Mouse (Mus musculus): ENCODE data around the gene A930009A15Rik.

A930009A15Rik gene

DNA sequence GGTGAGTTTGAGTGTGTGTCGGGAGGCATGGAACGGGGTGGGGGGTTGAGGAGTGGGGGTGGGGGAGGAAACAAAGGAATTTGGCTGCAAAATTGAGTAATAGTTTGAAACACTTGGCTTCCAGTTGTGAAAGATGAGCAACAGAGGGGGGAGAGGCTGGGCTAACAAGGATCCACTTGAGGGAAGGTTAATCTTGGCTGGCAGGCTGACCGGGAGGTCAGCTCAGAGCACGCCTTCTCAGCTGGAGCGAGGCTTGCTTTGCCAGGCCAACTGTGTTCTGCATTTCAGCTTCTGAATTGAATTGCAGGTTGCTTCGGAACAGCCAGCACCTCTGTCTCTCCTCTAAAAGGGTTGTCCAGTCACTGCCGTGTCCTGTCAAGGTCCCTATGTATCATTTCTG, 9.7 kb downstream of the A930009A15Rik start:
- no peak for DNase-seq (ENCODE audit: low read depth, low spot score)

DNA sequence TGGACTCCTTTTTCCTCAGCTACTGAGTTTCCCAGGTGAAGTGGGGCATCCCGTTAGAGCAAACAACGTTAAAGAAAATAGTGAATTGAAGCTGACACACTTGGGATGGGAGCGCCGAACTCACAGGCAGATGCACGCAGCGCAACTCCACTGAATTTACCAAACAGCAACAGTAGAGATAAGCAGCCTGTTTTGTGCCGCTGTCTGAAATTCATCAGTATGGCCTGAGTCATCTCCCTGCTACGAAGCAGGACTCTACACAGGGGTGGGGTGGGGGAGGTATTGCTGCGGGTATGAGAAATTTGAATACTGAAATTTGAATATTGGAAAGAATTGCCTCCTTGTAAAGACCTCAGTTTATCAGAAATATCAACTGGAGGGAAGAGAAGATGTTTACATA, 12.2 kb downstream of the A930009A15Rik start:
- DNase-seq (ENCODE audit: low read depth, low spot score), result no peak

DNA sequence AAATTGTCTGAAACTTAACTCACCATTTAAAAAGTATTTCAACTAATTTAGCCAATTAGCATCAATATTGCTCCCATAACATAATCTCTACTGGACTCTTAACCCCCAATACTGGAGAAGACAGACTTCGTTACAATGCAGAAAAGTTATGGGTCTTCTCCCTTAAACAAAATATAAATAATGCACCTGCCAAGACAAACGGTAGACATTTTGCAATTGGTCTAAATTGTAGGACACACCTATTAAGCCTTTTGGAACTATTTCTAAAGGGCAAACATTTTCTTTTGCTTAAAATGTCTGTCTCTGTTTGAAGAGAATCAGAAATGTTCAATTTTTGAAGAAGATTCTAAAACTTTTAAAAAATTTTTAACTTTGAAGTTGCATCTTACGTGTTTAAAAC, 13.3 kb downstream of the A930009A15Rik start:
- DNase-seq (ENCODE audit: low read depth, low spot score), result no peak

DNA sequence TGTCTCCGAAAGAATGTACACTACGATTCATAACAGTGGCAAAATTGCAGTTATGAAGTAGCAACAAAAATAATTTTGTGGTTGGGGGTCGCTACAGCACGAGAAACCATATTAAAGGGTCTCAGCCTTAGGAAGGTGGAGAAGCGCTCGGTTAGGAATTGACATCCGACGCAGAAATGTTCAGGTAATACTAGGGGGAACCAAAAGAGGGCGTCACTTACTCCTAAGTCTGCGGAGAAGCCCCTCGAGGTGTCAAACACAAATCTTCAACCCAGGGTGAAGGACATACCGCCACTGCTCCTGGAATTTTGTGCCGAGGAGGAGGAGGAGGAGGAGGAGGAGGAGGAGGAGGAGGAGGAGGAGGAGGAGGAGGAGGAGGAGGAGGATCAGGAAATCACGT, 14.9 kb downstream of the A930009A15Rik start:
- DNase-seq (ENCODE audit: low read depth, low spot score), result no peak

DNA sequence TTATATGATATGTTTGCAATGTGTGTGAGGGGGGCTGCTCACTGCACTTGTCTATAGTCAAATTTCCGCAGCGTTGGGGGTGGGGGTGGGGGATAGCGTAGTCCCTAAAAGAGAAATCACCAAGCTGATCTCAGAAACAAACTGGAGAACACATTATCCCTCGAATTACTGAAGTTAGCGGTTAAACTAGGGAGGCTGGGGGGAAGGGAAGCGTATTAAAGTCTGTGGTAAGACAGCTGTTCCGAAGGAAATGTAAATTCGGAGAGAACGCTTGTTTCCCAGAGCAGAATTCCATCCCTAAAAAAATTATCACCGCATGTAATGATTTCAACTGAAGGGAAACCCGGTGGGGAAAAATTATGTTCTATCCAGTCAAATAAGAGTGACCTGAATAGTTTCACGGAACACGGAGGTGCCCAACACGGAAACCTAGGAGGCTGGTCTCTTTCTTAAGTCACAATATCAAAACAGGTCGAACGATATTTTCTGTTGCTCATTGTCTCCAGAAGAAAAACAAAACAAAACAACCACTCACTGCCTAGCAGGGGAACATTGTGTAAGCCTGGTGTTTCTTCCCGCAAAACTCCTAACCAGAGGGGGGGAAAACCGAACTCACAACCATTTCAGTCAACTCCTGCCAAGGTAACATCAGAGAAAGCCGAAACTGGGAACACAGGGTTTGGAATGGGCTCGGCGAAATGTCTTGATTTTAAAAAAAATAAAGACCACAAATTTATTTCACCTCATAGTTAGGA, 15.9 kb downstream of the A930009A15Rik start:
- DNase-seq (ENCODE audit: low read depth, low spot score), result no peak

DNA sequence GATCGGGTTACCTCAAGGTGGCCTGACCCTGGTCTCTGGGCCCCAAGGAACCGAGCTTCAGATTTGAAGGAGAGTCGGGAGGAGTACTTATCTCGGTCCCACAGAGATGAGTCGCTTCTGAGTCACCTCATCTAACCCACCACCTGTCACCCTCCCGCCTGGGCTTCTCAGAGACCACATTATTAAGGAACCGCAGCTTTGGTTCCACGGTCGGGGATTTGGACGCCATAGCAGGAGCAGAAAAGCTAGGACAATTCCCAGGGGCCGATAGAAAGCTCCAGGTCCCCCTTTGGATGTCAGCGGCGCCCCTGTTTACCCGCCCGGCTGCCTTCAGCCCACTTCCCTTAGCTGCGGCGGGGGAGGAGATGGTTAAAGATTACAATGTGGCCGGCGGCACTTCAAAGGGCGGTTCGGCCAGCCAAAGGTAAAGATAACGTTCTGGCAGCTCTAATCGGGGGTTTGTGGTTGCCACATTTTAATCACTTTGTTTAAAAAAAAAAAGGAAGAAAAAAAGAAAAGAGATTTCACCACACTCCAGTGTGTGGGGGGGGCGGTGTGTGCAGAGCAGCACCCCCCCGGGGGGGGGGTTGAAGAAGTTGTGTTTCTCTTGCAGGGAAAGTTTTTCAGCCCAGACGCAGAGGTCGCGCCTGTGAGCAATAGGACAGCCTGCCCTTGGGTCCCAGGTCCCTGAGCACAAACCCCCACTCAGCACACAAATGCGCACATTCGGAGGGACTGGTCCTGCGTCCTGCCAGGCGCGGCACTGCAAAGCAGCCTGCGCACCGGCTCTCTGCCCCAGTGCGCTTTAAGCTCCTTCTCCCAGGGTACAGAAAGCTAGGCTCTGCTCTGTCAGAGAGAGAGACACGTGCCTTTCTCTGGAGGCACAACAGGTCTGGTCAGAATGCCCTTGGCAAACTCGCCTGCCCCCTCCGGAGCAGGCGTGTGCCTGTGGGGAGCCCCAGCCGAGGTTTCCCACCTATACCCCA, 16.8 kb downstream of the A930009A15Rik start:
- no peak for DNase-seq (ENCODE audit: low read depth, low spot score)

DNA sequence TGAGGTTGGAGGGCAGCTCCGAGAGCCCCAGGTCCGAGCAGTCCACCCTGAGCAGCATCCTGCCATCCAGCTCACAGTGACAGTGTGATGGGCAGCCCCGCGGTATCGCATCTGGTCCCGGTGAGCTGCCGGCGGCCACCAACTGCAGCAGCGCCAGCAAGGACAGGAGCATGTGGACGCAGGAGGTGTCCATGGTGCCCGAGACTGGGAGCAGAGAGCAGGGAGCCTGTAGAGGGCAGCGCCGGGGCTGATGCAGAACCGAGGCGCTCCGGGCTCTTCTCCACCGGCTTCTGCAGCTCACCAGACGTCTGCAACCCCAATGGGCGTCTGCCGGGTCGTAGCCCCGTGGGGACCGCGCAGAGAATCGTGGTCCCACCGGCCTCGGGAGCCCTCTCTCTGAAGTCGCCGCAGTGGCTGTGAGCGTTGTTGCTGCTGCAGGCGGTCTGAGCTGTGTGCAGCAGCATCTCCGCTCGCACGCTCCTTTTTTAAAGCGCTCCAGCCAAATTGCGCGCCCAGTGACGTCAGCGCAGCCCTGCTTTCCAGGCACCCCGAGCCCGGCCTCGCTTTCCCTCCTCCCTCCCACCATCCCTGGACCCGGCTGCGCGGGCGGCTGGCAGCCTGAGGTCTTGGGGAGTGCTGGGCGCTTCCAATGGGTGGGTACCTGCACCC, 17.6 kb downstream of the A930009A15Rik start, which contains the start of gene Lgr5:
Lgr5 (minus strand) TSS at position 480 of the 669 bp plus-strand sequence.
- DNase-seq (ENCODE audit: low read depth, low spot score), result peak; percentile 78

DNA sequence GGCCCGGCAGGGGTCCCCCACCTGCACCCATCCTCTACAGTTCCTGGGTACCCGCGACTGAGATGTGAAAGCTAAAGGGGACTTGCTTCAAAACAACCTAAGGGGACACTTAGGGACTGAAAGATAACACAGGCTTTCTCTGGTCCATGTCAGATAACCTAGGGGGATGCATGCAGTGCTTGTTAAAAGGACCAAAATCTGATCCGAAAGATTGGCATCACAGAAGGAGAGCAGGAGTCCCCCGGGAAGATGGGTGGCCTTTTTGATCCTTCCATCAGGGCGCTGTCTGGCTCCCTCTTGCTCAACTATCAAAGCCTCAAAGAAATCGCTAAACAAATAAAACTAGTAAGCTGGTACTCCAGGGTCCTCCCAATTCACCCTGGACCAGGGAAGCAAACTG, 18.2 kb downstream of the A930009A15Rik start:
- no peak for DNase-seq (ENCODE audit: low read depth, low spot score)

DNA sequence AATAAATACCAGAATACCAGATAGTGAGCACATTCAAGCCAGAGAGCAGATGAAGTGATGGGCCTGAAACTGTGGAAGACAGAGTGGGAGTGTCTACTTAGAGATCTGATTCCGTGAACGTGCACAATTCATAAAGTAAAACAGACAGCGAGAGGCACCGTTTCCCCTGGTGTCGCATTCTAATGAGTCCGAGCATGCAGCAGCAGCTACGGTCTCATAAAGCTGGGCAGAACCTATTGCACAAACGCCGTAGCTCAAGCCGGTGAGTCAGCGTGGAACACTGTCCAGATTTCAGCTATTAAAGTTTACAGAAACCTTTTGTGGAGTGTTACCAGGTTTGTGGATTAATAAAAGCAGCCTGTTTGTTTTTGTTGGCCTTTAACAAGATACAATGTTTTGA, 23.4 kb downstream of the A930009A15Rik start:
- DNase-seq (ENCODE audit: low read depth, low spot score), result no peak

DNA sequence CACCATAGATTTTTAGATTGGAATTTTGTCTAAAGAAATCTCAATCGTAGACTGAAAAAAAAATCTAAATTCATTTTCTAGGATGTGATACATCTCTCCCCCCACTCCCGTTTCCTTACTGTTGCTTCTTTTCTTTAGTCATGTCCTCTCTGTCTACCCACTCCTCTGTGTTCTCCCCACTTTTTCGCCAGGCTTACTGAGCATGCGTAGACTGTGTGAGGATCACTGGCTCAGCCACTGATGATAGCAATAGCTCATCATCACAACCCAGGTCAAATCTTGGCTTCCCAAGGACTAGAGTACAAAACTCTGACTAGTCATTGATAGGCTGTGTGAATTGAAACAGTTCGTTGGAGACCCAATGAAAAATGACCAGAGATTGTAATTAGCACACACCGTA, 23.9 kb downstream of the A930009A15Rik start:
- no peak for DNase-seq (ENCODE audit: low read depth, low spot score)

DNA sequence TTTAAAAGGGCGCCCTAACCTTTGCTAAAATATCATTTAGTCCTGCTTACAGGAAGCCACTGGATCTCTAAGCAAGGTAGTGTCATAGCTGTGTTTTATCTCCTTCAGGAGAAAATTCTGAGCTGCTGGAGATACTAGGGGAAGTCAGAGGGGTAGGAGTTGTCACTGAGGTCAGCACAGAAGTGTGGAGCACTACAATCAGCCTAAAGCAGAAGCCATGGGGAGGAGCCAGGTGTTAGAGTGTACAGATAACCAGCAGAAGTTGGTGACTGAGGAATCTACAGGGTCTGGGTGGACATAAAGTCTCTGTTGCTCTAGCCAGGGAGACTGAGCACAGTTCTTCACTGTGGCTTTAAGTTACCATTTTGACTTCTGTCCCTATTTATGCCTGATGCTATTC, 26.0 kb downstream of the A930009A15Rik start:
- DNase-seq (ENCODE audit: low read depth, low spot score), result no peak

DNA sequence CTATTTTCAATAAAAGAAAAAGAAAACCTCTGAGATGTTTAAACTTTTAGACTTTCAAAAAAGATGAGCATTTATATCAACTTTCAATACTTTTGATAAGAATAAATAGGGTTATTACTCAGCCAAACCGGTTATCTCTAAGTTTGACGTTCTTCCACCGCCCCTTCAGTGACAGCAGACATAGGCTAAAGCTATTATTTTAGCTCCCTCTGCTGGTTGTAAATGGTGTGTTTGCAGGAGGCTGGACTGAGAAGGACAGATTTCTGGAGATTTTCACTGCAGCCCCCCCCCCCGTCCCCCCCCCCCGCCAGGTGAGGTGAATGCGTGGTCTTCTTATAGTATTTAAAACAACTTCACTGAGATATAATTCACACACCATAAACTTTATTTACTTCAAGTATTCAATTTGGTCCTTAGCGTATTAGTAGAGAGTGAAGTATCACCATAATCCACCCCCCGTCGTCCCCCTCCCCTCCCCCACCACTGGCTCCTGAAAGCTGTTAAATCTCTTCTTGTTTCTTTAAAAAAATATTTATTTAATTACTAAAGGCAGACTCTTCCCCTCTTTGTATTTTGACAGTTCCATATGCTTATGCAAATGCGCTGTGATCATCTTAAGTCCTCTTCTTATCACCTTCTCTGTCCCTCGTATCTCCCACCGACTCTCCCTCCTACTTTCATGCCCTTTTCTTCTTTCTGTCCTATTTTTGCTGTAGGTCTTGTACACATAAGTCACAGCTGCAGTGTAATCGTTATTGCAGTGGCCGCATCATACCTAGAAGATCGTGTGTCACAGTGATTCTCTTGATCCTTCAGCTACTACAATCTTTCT, 47.9 kb downstream of the A930009A15Rik start:
- DNase-seq (ENCODE audit: low read depth, low spot score), result peak; percentile 69

DNA sequence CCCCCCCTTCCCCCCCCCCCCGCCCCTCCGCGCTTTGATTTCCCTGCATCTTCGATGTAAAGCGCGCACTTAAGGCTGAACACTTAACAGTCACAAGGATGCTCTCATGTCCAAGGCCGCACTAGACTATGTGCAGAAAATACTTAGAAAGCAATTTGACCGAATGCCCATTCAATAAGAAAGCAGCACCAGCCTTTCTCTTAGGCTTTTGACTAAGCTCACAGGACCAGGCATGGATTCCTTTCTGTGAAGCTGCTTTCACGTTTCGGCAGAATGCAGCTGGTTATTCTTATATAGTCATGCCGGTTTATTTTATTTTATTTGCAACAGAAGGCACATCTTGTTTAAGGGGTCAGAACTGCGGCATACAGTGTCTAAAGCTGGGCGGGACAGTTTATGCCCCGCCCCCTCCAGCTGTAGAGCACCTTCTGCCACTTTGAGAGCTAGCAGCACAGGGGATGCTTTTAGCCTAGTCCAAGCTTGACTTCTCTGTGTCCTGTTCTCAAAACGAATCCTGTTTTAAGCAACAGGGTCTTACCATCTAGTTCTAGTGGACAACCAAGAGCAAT, 48.6 kb downstream of the A930009A15Rik start:
- peak; percentile 16 for DNase-seq (ENCODE audit: low read depth, low spot score)

DNA sequence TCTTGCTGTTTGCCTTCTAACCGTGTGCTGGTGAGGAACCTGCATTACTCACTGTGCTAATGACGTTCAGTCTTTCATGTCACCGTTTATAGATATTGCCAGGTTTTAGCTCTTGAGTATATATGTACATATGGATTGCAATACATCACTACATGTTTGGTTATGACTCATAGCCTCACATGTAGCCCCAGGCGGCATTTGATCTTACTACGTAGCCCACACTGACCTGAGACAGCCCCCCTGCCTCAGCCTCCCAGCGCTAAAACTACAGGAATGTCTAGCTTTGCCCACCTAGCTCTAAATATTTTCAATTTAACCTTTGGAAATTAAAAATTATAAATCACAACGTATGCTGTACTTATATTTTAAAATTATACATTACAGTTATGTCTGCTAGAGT, 53.7 kb downstream of the A930009A15Rik start:
- no peak for DNase-seq (ENCODE audit: low read depth, low spot score)

DNA sequence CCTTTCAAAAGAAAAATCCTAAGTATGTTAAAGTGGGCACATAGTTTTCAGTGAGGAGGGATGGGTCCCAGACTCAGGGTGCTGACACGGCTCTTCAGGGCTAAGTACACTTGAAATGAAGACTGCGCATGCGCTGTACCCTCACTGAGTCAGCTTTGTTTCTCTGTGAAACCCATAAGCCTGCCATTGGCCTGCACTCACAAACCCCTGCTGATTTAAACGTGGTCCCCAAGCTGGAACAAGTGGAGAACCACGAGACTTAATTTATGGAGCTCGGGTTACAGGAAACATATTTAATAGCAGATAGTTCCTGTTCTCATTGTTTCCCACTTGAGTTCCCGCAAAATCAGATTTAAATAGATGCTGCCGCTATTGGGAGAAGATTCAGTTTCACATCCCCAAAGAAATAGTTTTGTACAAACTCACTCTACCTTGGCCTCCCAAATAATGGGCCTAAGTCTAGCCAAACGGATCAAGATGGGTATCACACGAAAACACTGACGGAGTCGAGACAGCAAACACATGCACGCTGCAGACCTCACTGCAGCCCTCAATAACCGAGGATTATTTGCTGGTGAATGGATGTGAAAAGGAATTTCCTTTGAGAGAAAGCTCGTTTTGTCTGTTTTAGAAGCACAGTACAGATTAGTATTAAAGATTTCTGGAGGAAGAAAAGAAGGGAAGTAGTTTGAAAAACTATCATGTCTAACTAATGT, 54.3 kb downstream of the A930009A15Rik start:
- peak; percentile 17 for DNase-seq (ENCODE audit: low read depth, low spot score)

DNA sequence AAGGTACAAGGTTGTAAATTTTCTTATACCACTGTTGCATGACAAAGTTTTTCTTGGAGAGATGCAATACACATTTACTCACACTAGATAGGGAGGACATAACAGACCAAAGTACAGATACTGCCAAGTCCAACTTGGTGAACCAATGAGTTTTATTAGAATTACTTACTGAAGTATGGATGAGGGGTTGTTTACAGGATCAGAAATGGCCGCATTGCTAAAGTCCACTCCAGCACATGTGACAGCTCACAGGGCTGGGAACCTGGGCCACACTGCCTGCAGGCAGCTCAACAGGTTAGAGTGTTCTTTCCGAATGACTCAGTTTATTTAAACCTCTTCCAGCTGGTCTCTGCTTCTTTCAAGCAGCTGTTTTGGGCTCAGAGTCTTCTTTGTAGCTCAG, 55.2 kb downstream of the A930009A15Rik start:
- DNase-seq (ENCODE audit: low read depth, low spot score), result no peak

DNA sequence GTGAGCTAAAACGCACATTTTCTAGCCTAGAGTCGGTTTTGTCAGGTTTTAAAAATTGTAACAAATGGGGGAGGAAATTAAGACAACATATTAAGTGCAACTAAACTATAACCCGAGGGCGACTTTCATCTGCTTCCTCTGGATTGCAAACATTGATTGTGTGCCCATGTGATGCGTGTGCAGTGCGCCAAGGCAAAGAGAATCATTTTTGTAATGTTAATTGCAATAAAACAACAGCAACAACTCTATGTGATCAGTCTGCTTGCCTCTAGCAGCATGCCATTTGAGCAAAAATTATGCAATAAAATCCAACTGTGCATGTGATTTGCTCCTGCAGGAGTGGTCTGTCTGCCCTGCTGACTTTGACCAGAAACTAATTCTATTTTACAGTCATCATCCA, 56.9 kb downstream of the A930009A15Rik start:
- no peak for DNase-seq (ENCODE audit: low read depth, low spot score)

Measured in mesoderm, embryonic 11.5 days (tissue).